Mouse (Mus musculus): ENCODE measurements around the gene Gm10160.

Gm10160 gene

DNA sequence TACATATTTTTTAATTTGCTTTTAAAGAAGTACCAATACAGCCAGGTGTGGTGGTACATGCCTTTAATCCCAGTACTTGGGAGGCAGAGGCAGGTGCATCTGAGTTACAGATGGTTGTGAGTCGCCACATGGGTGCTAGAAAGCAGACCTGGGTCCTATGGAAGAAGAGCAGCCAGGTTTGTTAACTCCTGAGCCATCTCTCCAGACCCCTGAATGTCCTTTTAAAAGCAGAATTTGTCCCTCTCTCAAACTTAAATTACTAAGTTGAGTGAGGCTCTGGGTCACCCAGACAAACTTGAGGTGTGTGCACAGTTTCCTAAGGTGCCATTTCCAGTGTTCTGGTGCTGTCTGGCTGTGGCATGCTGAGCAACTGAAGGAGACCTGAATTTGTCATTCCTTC is at the start of gene Gm10160:
Gene Gm10160 (minus strand): TSS at position 101 of the 400 bp plus-strand sequence.
- in situ Hi-C loops (cut with MseI, MboI), result no loop called here

DNA sequence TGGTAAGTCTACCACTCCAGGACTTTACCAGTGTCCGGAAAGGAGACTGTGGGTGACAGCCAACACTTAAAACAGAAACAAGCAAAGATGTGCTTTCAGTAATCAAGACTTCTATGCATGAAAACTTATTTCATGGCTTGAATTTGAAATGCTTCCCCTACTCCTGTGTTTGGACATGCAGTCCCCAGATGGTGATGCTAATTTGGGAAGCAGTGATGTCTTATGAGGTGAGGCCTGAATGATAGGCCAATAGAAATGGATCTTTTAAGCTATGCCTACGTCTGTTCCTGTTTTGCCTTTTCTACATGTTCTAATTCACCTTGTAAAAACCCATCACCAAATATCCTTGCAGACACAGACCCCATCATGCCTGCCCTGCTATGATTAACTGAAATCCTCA is 49.3 kb upstream of the Gm10160 start:
- in situ Hi-C loops (cut with MseI, MboI), result no loop called here

DNA sequence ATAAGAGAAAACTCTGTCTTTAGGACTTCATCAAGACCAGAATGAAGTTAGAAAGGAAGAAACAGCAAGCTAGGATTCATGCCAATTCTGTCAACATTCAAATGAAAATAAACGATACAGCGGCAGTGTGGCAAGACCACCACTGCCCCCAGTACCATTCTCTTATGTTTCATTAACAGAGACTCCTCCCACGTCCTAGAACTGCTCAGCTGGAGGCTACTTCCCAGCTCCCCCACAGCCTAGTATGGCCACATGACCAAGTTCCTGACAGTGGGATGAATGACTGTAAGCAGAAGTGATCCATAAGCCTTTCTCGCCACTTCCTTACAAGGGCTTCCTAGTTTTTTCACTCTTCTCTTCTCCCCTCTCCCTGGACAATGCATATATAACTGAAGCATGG is 48.5 kb upstream of the Gm10160 start:
- in situ Hi-C loops (cut with MseI, MboI), result no loop called here

DNA sequence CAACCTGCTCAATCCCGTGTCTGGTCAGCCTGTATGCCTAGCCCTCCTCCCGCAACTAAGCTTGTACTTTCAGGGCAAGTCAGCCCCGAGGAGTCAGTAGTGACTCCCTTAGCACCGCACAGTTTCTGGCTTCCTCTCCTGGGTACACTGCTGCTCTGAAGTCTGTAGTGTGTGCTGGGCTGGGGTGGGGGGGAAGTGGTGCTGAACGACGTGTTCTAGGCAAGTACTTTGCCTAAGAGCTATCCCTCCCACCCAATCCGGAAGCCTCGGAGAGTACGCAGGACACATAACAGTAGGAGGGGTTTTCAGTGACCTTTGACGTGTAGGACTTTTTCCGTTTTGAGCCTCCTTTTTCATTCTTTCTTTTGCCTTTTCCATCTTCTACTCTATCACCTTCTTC is 43.8 kb upstream of the Gm10160 start:
- in situ Hi-C loops (cut with MseI, MboI), result no loop called here

DNA sequence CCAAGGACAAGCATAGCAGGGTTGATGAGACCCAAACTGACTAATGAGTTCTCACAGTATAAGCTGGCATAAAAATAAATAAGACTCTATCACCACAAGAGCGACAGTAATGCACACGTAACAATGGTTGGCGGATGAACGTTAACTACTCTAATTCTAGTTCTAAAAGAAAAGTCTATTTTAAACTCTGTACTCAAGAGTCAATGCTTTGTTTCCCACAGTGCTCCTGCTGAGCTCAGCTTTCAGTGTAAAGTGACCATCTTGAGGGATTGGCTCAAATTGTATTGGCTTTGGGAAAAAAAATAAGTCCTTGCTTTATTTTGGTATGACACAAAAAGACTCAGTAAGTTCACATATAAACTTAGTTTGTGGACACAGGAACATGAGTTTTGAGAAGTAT is 29.5 kb upstream of the Gm10160 start:
- in situ Hi-C loops (cut with MseI, MboI), result no loop called here

DNA sequence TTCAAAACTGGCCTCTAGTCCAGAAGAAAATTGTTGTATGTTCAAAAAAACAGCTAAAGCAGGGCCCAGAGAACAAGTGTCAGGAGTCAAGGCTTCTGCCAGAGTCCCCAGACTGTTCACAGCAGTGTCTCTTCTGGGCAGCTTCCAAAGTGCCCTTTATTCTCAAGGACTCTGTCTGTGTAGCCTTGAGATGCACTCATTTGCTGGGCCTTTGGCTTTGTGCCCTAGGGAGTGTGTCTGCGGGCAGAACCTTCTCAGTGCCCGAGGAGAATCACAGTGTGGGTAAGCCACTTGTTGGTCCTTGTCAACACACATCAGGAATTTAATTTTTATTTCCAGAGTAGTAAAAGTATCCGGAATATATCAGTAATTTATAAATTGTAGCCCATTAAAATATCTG is 26.0 kb upstream of the Gm10160 start:
- in situ Hi-C loops (cut with MseI, MboI), result no loop called here

DNA sequence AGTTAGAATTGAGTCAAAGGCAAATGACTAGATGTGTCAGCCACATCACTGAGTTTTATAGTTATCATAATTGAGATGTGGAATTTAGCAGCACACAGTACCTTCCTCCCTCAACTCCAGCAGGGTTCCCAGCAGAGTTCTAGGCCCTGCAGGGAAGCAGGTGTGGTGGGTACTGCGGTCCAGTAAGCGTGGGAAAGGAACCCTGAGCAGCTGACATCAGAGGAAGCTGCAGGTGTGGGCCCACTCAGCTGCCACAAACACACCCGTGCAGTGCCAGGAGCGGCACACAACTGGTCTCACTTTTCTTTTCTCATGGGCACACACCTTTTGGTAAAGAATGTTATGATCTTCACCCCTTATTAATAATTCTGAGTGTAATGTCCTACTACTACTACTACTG is 25.2 kb upstream of the Gm10160 start:
- in situ Hi-C loops (cut with MseI, MboI), result no loop called here

DNA sequence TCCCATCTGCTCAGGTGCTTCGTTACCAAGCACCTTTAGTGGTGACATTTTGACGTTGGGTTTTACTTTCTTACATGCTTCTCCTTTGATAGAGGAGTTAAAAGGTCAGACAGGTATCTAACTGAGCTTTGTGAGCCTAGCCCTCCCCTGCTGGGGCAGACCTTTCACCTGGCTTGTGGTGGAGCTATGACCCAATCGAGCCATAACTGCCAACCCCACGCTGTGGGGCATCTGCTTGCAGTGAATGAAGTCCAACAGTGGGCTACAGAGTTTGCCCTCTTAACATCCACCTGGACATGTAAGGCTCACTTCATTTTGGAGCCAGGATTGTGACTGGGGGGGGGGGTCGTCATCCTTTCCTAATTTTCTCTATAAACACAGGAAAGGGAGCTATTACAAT is 24.7 kb upstream of the Gm10160 start:
- in situ Hi-C loops (cut with MseI, MboI), result no loop called here

DNA sequence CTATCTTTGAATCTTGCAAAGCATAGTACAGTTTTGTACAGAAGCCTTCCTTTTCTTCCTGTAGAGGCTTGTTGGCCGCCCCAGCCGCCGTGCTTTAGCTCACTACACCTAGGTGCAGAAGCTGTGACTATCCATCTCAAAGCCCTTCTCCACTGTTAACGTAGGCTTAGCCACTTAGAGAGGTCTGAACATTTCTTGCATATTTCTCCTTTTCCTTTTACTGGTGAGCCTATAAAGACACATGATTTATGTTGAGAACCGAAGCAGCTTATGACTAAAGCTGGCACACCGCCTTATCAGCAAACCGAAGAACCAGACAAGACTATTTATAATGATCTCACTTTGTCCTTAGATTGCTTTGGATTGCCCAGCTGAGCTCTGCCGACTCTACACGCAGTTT is 19.8 kb upstream of the Gm10160 start:
- in situ Hi-C loops (cut with MseI, MboI), result no loop called here

DNA sequence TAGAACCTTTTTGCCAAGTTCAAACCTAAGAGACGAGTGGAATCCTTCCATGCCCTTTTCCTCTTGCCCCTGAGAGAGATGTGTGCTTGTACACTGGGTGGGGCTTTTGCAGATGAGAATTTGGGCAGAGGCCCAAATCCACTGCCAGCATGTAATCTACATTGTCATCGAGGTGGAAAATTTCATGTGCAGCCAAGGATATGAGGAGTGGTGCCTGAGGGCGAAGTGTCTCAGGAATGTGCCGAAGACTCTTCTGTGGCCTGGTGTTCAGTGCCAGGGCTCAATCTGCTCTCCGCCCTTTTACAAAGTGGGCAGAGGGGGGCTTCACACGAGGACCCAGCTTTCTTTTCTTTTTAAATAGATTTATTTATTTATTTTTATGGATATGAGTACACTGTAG is 19.0 kb upstream of the Gm10160 start:
- in situ Hi-C loops (cut with MseI, MboI), result no loop called here

DNA sequence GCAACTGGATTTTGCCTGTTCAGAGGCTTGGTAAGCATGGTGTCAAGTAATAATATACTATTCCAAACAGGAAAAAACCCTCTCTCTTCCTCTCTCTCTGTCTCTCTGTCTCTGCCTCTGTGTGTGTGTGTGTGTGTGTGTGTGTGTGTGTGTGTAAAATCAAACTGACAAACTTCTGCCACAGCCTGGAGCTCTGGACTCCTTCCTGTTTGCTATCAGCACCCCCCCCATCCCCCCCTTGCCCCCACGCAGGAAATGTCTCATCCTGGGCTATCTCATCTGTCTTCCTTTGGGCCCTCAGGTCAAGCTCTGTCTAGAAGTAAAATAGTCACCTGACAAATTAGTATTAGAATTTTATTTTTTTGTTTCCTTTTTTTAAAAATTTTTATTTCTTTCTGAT is 18.2 kb upstream of the Gm10160 start:
- in situ Hi-C loops (cut with MseI, MboI), result no loop called here

DNA sequence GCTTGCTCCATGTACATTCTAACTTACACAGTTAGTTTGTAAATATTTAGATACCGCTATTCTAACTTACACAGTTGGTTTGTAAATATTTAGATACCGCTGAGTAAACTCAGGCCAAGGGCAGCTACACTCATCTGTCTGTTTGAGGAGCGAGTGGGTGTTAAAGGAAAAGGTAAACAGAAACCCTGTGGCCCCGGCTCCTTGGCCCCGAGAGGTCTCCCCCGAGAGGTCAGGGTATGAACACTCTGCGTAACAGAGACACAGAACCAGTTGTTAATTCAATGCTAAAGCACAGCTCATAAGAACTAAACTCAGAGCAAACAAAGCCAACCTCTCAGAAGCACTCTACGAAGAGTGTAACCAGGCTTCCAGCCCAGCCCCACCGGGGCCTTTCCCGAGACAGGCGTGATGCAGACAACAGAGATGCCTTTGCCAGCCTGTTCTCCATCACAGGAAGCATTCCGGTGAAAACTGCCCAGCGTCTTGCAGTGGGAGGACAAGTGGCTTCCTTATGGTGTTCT is 17.0 kb upstream of the Gm10160 start:
- in situ Hi-C loops (cut with MseI, MboI), result no loop called here

DNA sequence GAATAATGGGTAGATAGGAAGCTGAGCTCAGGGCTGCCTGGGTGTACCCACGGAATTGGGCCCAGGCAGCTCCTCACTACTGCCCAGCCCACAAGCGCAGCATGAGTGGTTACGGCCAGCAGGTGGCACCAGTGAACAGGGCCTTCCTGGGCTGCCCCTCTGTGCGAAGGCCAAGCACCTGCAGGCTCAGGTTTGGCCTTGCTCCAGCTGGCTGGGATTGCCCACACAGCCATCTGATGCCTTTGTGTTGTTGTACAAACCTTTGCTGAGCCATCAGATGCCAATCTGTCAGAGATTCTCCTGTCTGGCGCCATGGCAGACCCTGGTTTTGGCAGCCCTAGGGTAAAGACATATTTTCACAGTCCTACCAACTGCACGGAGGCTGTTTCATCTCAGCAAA is 12.6 kb upstream of the Gm10160 start:
- in situ Hi-C loops (cut with MseI, MboI), result no loop called here

DNA sequence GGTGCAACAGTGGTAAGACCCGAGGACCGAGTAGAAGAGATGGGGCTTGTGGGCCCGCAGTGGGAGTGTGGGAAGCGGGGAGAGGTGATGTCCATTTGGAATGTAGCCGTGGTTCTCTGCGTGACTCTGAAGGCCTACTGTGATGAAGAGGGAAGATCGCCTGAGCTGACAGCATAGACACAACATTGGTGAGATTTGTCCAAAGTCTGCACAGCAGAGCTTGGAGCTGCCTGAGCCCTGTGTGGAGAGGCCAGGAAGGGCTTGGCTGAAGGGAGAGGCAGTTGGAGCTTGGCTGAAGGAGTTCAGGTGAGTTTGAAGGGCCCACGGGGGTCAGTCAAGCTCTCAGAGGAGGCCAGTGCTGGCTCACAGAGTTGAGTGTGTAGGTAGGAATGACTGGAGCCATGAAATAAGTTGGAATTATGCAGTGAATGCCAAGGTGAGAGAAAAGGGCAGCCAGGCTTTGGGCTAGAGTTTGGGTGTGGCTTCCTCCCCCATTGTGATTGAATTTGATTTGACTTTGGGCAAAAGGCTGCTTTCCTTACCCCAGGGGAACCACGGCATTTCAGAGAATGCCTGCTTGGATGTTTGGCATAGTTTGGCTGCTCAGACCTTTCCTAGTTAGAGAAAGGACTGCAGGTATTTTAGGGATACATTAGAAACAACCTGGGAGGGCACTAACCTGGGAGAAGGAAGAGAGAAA is 11.8 kb upstream of the Gm10160 start:
- in situ Hi-C loops (cut with MseI, MboI), result no loop called here

DNA sequence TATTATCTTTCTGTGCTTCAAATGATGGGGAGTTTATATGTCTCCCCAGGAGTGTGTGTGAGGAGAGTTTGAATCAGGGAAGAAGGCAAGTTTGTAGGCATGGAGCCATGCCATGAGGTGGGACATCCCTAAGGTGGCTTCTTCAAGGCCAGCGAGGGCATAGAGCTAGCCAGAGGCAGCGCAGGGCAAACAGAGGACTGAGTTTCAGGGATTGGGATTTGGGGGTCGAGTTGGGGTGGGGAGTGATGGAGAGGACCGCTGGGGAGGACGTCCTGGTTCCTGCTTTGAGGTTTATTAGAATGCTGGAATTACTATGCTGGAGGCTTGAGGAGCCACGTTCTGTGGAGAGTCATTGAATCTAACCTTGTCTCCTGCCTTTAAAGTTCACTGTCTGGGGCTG is 10.3 kb upstream of the Gm10160 start:
- in situ Hi-C loops (cut with MseI, MboI), result no loop called here

DNA sequence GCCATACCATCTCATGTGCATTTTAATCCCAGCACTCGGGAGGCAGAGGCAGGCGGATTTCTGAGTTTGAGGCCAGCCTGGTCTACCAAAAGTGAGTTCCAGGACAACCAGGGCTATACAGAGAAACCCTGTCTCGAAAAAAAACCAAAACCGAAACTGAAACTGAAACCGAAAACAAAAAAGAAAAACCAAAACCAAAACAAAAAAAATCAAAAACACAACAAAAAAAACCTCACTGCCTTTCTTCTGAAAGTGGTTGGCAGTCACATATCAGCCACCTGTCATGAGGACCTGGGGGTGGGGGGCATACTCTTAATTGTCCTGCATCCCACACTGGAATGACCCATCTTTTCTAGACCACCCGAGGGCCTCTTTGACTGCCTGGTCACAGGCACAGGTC is 9.0 kb upstream of the Gm10160 start:
- in situ Hi-C loops (cut with MseI, MboI), result no loop called here

DNA sequence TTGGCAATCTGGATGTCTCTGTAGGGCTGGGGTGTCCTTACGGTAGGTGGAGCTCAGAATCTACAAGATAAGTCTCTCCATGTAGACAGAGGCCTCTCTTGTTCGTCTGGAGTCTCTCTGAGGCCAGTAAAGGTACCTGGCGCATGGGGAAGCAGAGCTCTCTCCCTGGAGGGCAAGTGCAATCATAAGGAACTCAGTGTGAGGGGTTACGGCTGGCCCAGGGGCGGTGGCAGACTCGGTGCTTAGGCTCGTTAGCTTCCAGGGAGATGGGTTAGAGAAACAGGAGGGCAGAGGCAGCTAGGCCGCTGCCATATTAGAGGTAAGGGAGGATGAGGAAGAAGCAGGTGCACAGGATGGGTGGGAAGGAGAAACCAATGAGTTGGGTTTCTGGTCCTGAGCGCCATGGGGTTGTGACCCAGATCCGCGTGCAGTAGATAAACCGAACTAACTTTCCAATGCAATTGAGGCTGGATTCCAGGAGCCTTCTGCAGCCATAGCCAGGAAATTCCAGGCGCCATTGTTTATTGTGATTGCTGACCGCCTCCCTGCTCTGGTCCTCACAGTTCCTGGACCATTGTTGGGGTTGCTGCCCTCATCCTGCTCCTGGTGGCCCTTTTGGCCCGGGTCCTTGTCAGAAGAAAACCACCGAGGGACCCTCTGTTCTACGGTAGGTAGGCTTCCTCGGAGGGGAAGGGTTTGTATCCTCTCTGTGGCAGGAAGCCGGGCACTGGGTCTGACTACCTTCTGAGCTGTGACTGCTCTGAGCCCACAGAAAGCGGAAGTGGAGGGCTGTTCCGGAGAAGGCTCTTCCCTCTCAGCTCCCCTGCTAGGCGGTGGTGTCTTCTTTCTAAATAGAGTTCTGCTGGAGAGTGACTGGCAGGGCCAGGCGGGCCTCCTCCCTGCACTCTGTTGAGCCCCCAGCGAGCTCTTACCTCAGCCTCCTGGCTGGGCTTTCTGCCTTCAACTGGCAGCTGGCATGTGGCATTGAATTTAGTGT is 7.3 kb upstream of the Gm10160 start:
- in situ Hi-C loops (cut with MseI, MboI), result no loop called here

DNA sequence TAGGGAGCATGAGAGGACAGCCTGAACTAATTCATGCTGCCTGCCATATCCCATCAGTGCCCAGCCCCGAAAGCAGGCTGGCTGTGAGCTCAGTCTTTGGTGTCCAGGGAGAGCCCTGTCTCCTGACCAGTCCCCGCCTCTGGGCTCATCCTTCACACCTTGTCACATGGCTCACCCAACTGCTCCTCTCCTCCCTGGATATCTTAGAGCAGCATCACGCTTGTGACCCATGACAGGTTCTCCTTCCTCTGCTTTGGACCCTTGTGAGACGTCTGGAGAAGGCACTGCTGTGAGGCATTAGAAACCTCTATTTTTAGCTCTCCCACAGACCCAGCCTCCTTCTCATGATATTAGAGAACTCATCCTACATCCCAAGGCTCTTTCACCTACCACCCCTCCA is 6.3 kb upstream of the Gm10160 start:
- in situ Hi-C loops (cut with MseI, MboI), result no loop called here

DNA sequence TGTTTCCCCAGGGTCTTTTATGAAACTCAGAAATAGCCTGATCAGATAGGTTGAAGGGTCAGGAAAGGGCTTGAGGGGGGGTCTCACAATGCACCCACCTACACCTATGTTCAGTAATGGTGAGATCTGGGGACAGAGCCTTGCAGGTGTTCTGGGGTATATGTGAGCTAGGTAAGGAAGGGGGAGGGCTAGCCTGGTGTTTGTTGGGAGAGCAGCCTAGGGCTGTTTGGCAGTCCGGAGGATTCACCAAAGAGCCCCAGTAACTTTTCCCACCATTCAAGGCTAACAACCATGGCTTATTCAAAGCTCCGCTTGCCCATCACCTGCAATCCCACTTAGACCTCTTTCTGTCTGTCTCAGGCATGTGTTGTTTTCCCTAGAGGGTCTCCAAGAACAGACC is 5.9 kb upstream of the Gm10160 start:
- in situ Hi-C loops (cut with MseI, MboI), result no loop called here

DNA sequence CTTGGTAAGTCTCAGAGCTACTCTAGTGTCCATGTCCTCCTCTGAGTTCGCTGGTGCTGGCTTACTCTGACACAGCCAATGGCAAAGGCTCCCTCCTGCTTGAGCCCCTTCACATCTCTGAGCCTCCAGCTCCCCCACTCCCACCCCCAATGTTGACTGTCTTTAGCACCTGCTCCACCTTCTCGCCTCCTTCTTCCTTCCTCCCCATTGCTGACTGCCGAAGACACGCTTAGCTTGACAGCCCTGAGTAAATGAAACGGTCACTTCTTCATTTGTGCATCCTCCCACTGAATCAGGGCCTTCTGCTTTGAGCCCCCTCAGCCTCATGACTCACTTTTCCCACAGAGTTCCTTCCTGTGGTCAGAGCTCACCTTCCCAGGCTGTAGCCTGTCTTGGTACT is 5.4 kb upstream of the Gm10160 start:
- in situ Hi-C loops (cut with MseI, MboI), result no loop called here

DNA sequence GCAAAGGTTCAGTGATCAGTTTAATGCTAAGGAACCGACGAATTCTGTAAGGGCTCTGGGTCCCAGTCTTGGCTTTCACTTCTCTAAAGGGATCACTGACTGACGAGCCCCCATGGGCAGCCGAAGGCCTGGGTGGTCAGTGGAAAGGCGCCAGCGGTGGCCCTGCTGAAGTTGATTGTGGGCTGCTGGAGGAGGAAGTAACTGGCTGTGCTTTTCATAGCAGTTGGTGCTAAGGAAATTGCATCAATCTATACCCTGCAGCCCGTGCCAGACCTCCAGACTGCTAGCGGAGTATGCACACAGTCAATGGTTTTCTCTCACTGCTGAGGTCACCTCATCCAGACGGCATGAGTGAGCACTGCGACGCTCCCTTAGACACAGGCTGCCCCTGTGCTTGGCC is 4.5 kb upstream of the Gm10160 start:
- in situ Hi-C loops (cut with MseI, MboI), result no loop called here

DNA sequence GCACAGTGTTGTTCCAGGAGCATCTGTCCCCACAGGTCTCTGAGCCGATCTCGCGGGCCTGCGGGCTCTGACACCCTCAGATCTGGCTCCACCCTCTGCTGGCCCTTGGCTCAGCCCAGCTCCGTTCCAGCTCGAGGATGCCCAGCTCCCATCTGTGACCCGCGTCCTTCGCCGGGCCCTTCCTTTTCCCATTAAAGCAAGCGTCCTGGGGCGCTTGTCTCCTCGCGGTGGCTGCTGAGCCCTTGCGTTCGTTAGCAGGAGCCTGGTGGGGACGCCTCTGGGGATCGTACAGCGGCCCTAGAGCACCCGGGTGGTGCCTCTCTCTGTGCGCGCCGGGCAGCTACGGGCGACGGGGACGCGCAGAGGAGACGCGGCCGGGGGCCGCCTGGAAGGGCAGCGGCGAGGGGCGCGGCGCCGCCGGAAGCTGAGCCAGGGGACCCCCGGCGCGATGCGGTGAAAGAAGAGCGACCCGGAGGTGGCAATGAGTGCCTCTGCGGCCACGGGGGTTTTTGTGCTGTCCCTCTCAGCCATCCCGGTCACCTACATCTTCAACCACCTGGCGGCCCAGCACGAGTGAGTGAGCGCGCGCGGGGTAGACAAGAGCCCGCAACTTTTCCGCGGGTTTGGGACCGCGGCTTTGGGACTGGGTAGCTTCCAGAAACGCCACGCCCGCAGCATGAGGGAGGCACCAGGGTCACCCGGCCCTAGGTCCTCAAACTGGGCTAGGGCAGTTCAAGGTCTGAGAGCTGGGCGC is 3.6 kb upstream of the Gm10160 start, which contains the start of gene Tm6sf1:
Gene Tm6sf1 (plus strand): TSS at position 34 of the 754 bp plus-strand sequence.
- in situ Hi-C loops (cut with MseI, MboI), result no loop called here

Data from mouse trophoblast stem cell (cell line).